Mouse (Mus musculus) G1E (cell line): Measurements from ENCODE around the gene Fbxl21. TPM values are rescaled to one million over a fixed set of nuclear protein-coding genes. Genes with fewer than 3 reads are reported as not detected.

ENCODE experiments used
- ATAC-seq: 2 replicates; pipeline ENCODE4 v1.8.0; 2016; ENCODE audit warnings: mild to moderate bottlenecking; ENCODE audit not compliant: insufficient number of reproducible peaks, poor library complexity, low FRiP score, severe bottlenecking; ENCODE audit errors: extremely low read depth
- DNase-seq: peaks from one replicate; pipeline ENCODE4 v3.0.0; 2012; ENCODE audit warnings: low spot score
- H3K27me3 ChIP-seq: 2 replicates; pipeline ENCODE4 v1.6.1; 2012; ENCODE audit warnings: mild to moderate bottlenecking, low read length, inconsistent platforms; ENCODE audit not compliant: insufficient read depth
- H3K36me3 ChIP-seq: replicated peaks from 2 replicates; pipeline ENCODE3; 2012; ENCODE audit warnings: mild to moderate bottlenecking, inconsistent platforms
- H3K4me1 ChIP-seq: 2 replicates; pipeline ENCODE4 v1.6.1; 2012; ENCODE audit warnings: low read depth, low read length, inconsistent platforms, mixed read lengths; ENCODE audit not compliant: insufficient read depth
- H3K4me3 ChIP-seq: 2 replicates; pipeline ENCODE4 v1.5.1; 2012; ENCODE audit warnings: low read depth, mild to moderate bottlenecking, inconsistent platforms, low read length, moderate library complexity, mixed read lengths
- H3K9me3 ChIP-seq: replicated peaks from 2 replicates; pipeline ENCODE4 v1.6.1; 2012; ENCODE audit warnings: inconsistent platforms
- CTCF ChIP-seq: IDR thresholded peaks from 2 replicates; pipeline ENCODE4 v1.5.1; 2012; ENCODE audit warnings: low read depth, low read length, inconsistent platforms, mixed read lengths
- GATA1 ChIP-seq: IDR thresholded peaks from 2 replicates; pipeline ENCODE4 v1.6.1; 2012; ENCODE audit warnings: borderline replicate concordance, low read length, inconsistent platforms, mixed read lengths
- GATA2 ChIP-seq: IDR thresholded peaks from 2 replicates; pipeline ENCODE4 v1.6.1; 2012; ENCODE audit warnings: low read depth, low read length, inconsistent platforms, borderline replicate concordance
- POLR2AphosphoS5 ChIP-seq: IDR thresholded peaks from 2 replicates; pipeline ENCODE4 v1.6.1; 2012; ENCODE audit warnings: low read depth, low read length, inconsistent platforms; ENCODE audit not compliant: insufficient replicate concordance
- TAL1 ChIP-seq: conservative IDR thresholded peaks from 2 replicates; pipeline ENCODE4 v1.6.1; 2012; ENCODE audit warnings: low read depth, low read length, inconsistent platforms, mixed read lengths
- polyA plus RNA-seq: library from polyadenylated mRNA; stranded (reverse); fragments of >175 nt; gene quantifications from 2 replicates; pipeline ENCODE4 v1.2.3, GENCODE M21; 2012
- total RNA-seq, 2 experiments: library from RNA; stranded (forward) in 1 of 2; stranded (reverse) in 1 of 2; fragments of 200-1000 nt in 1 of 2; fragments of >200 nt in 1 of 2; fragmentation: Nextera tagmentation in 1 of 2; gene quantifications; 2 replicates each; pipeline ENCODE4 v1.2.3; 2014 to 2017

Fbxl21 gene
- total and polyA plus RNA-seq, 3 experiments: 0.27 TPM; not detected in 2

GRCm38 (mm10) chr13:56544956-56545355, 22.7 kb downstream of the Fbxl21 start:
- TF ChIP-seq CTCF (no peak), POLR2AphosphoS5 (no peak), TAL1 (no peak), GATA1 (no peak), GATA2 (no peak)
- H3K27me3 ChIP-seq: no peaks in the 10 kb centered on the region
- H3K36me3 ChIP-seq: no peaks in the 10 kb centered on the region
- H3K4me1 ChIP-seq: no peaks in the 10 kb centered on the region
- H3K9me3 ChIP-seq: peaks cover 68% of the 10 kb centered on the region
- ATAC-seq (no peak), DNase-seq (no peak)
- no peak overlapping the region for H3K4me3 ChIP-seq

- H3K9me3 ChIP-seq: peaks cover 62% of the 10 kb centered on the region
- H3K4me1 ChIP-seq: no peaks in the 10 kb centered on the region
- no peak within 1 kb of the TSS for H3K4me3 ChIP-seq
- H3K27me3 ChIP-seq: no peaks in the 10 kb centered on the region
- ATAC-seq (no peak), DNase-seq (no peak)
- no peaks in the 10 kb centered on the region for H3K36me3 ChIP-seq
- no peak for TF ChIP-seq POLR2AphosphoS5
- TF ChIP-seq GATA1: no peak
- TF ChIP-seq CTCF: no peak
- no peak for TF ChIP-seq TAL1
- no peak for TF ChIP-seq GATA2
Observed at GRCm38 (mm10) chr13:56548401-56548800, 26.1 kb downstream of the Fbxl21 start, which contains the start of gene Lect2. TSS of gene Lect2 (minus strand) at chr13:56548502.

GRCm38 (mm10) chr13:56549364-56549763, 27.1 kb downstream of the Fbxl21 start:
- ATAC-seq (no peak), DNase-seq (no peak)
- no peak overlapping the region for H3K4me3 ChIP-seq
- H3K9me3 ChIP-seq: peaks cover 61% of the 10 kb centered on the region
- no peaks in the 10 kb centered on the region for H3K36me3 ChIP-seq
- H3K4me1 ChIP-seq: no peaks in the 10 kb centered on the region
- no peaks in the 10 kb centered on the region for H3K27me3 ChIP-seq
- TF ChIP-seq CTCF: no peak
- no peak for TF ChIP-seq GATA1

GRCm38 (mm10) chr13:56550574-56550973, 28.3 kb downstream of the Fbxl21 start:
- Histone ChIP-seq H3K36me3 (no peaks in the 10 kb centered on the region), H3K4me3 (no peak overlapping the region), H3K9me3 (peaks cover 62% of the 10 kb centered on the region), H3K27me3 (no peaks in the 10 kb centered on the region), H3K4me1 (no peaks in the 10 kb centered on the region)
- TF ChIP-seq GATA2 (no peak), POLR2AphosphoS5 (no peak), TAL1 (no peak), GATA1 (no peak), CTCF (no peak)
- no peak for ATAC-seq
- no peak for DNase-seq

- Histone ChIP-seq H3K4me1 (no peaks in the 10 kb centered on the region), H3K4me3 (no peak overlapping the region), H3K27me3 (no peaks in the 10 kb centered on the region), H3K36me3 (no peaks in the 10 kb centered on the region), H3K9me3 (peaks cover 64% of the 10 kb centered on the region)
- DNase-seq (no peak), ATAC-seq (no peak)
- no peak for TF ChIP-seq TAL1
- no peak for TF ChIP-seq GATA2
- no peak for TF ChIP-seq CTCF
- TF ChIP-seq GATA1: no peak
- no peak for TF ChIP-seq POLR2AphosphoS5
Observed at GRCm38 (mm10) chr13:56551661-56552060, 29.4 kb downstream of the Fbxl21 start.

GRCm38 (mm10) chr13:56553923-56554322, 31.7 kb downstream of the Fbxl21 start:
- no peaks in the 10 kb centered on the region for H3K27me3 ChIP-seq
- ATAC-seq: no peak
- peaks cover 67% of the 10 kb centered on the region for H3K9me3 ChIP-seq
- no peaks in the 10 kb centered on the region for H3K36me3 ChIP-seq
- no peaks in the 10 kb centered on the region for H3K4me1 ChIP-seq
- no peak for DNase-seq
- TF ChIP-seq POLR2AphosphoS5: no peak
- no peak for TF ChIP-seq GATA2
- no peak for TF ChIP-seq CTCF
- TF ChIP-seq TAL1: no peak
- TF ChIP-seq GATA1: no peak
- no peak overlapping the region for H3K4me3 ChIP-seq

- H3K27me3 ChIP-seq: no peaks in the 10 kb centered on the region
- H3K9me3 ChIP-seq: peaks cover 69% of the 10 kb centered on the region
- TF ChIP-seq GATA2: no peak
- no peak for TF ChIP-seq POLR2AphosphoS5
- no peak for TF ChIP-seq TAL1
- no peak for TF ChIP-seq CTCF
- no peak for TF ChIP-seq GATA1
- no peaks in the 10 kb centered on the region for H3K4me1 ChIP-seq
- DNase-seq: no peak
- H3K4me3 ChIP-seq: no peak overlapping the region
- no peak for ATAC-seq
- H3K36me3 ChIP-seq: no peaks in the 10 kb centered on the region
Observed at GRCm38 (mm10) chr13:56554409-56554808, 32.1 kb downstream of the Fbxl21 start.
